Mouse (Mus musculus) gastrocnemius, postnatal 10 days (tissue): ENCODE measurements around the gene Trim14. TPM values are rescaled to one million over a fixed set of nuclear protein-coding genes. Genes with fewer than 3 reads are reported as not detected.

ENCODE experiments used
- total RNA-seq, 2 experiments: library from RNA; stranded (reverse); gene quantifications; 2 replicates each; pipeline ENCODE4 v1.2.3; 2021

Gene Trim14
- total RNA-seq, 2 experiments from 2014 or later = 0.63 to 0.93 TPM

Other genes with a start within 250 kb of the Trim14 start
- not detected for gene Foxe1, start 192.5 kb downstream of the Trim14 start, total RNA-seq
- 1 to 10 TPM; 3.5 to 4.0 TPM for gene Trmo, start 146.7 kb downstream of the Trim14 start, total RNA-seq
- gene Hemgn, start 122.6 kb downstream of the Trim14 start, total RNA-seq = 1 to 10 TPM in 1 of 2 experiments, not detected in 1; 1.7 TPM
- 100 to 1,000 TPM in 1 of 2 experiments, 10 to 100 TPM in 1; 98.5 to 102 TPM for gene Anp32b, start 85.2 kb downstream of the Trim14 start, total RNA-seq
- 10 to 100 TPM; 34.7 to 38.0 TPM for gene Nans, start 46.9 kb downstream of the Trim14 start, total RNA-seq
- gene Coro2a, start 66.1 kb upstream of the Trim14 start, total RNA-seq = under 1 TPM; 0.40 to 0.52 TPM
- 1 to 10 TPM; 1.6 to 1.8 TPM for gene Tbc1d2, start 114.1 kb upstream of the Trim14 start, total RNA-seq